Mouse (Mus musculus): Measurements from ENCODE around the gene Nop9. TPM values are rescaled to one million over a fixed set of nuclear protein-coding genes. Genes with fewer than 3 reads are reported as not detected.

Gene Nop9
- total RNA-seq, 2 experiments from 2014 or later, result 12.1 to 13.9 TPM

DNA sequence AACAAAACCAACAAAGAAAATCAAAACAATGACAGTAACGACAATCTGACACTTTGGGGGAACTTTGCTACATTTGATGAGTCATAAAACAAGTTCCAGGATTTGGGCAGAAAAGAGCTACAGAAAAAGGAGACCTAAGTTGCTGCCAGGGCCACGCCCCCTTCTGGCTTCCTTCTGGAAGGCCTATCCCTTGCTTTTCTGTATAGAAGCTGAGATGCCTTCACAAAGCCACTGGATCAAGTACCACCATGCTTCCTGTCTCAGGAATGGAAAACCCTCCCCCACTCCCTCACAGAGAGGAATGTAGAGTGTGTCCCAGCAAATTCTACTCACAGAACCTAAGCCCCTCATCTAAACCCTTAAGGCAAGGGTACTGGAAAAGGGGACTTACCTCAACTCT lies 48.5 kb downstream of the Nop9 start:
- intact Hi-C loops (cut with DNase I; ENCODE audit: low total_unique reads), result no loop called here
- DNase-seq, result no peak

DNA sequence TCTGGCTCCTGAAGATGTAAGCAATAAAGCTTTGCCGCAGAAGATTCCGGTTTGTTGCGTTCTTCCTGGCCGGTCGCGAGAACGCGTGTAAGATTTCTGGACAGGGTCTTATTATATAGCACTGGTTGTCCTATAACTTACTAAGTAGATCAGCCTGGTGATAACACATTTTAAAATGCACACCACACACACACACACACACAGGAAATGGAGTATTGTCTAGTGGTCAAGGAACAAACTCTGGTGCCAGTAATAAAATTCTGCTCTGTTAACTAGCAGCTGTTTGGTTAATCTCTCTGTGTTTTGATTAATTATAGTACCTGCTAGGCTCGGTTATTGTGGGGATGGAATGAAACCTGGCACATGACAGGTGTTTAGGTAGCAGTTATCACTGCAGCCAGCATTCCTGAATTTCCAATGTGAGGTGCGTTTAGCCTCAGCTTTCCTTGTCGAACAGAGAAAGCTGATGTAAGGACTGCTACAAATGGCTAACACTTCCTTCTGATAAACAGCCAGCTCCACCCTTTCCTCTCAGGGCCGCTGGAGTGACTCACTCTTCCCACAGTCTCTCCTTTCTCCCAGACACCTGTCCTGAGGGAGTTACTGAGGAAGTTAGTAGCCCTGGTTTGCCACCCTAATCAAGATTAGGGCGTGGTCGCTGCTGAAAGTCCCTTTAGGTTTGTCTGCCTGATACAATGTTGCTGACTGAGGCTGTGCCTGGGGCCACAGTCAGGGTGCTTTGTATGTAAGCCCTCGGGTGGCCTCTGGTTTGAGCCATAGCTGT lies 50.1 kb downstream of the Nop9 start:
- intact Hi-C loops (cut with DNase I; ENCODE audit: low total_unique reads), result no loop called here
- no peak for DNase-seq

Other genes with a start within 250 kb of the Nop9 start
- gene Cpne6, start 235.2 kb upstream of the Nop9 start, total RNA-seq (2021), result under 1 TPM in 1 of 2 experiments, not detected in 1; 0.16 TPM
- not detected for gene Nrl, start 220.7 kb upstream of the Nop9 start, total RNA-seq (2021)
- gene Pck2, start 205.4 kb upstream of the Nop9 start, total RNA-seq (2021), result 10 to 100 TPM; 11.5 to 13.8 TPM
- 10 to 100 TPM; 76.5 to 87.8 TPM for gene Dcaf11, start 185.7 kb upstream of the Nop9 start, total RNA-seq (2021)
- gene A730061H03Rik, start 185.3 kb upstream of the Nop9 start, total RNA-seq (2021), result not detected
- gene Fitm1, start 170.1 kb upstream of the Nop9 start, total RNA-seq (2021), result 100 to 1,000 TPM; 415 to 455 TPM
- gene Psme1, start 167.6 kb upstream of the Nop9 start, total RNA-seq (2021), result 10 to 100 TPM; 48.3 to 49.7 TPM
- 10 to 100 TPM; 38.6 to 39.4 TPM for gene Emc9, start 160.4 kb upstream of the Nop9 start, total RNA-seq (2021)
- 10 to 100 TPM; 57.5 to 63.2 TPM for gene Psme2, start 154.6 kb upstream of the Nop9 start, total RNA-seq (2021)
- gene Rnf31, start 154.0 kb upstream of the Nop9 start, total RNA-seq (2021), result 10 to 100 TPM in 1 of 2 experiments, 1 to 10 TPM in 1; 9.4 to 11.7 TPM
- gene Irf9, start 142.1 kb upstream of the Nop9 start, total RNA-seq (2021), result 1 to 10 TPM; 3.9 to 4.8 TPM
- under 1 TPM; 0.53 to 0.72 TPM for gene Rec8, start 127.7 kb upstream of the Nop9 start, total RNA-seq (2021)
- gene Ipo4, start 109.7 kb upstream of the Nop9 start, total RNA-seq (2021), result 10 to 100 TPM; 52.5 to 62.0 TPM
- gene Gm49378, start 107.8 kb upstream of the Nop9 start, total RNA-seq (2021), result under 1 TPM; 0.27 to 0.96 TPM
- gene Tm9sf1, start 101.9 kb upstream of the Nop9 start, total RNA-seq (2021), result 10 to 100 TPM; 21.5 TPM
- gene Tssk4, start 95.5 kb upstream of the Nop9 start, total RNA-seq (2021), result under 1 TPM; 0.12 to 0.49 TPM
- 10 to 100 TPM; 17.8 to 19.7 TPM for gene Mdp1, start 85.2 kb upstream of the Nop9 start, total RNA-seq (2021)
- gene Gmpr2, start 73.8 kb upstream of the Nop9 start, total RNA-seq (2021), result 1 to 10 TPM; 4.0 to 4.3 TPM
- 100 to 1,000 TPM; 200 to 201 TPM for gene Nedd8, start 73.6 kb upstream of the Nop9 start, total RNA-seq (2021)
- gene Tinf2, start 63.9 kb upstream of the Nop9 start, total RNA-seq (2021), result 10 to 100 TPM; 10.3 to 11.2 TPM
- under 1 TPM; 0.16 to 0.35 TPM for gene Tgm1, start 31.8 kb upstream of the Nop9 start, total RNA-seq (2021)
- gene Rabggta, start 23.4 kb upstream of the Nop9 start, total RNA-seq (2021), result 1 to 10 TPM; 8.2 to 9.3 TPM
- 10 to 100 TPM; 28.5 to 30.2 TPM for gene Dhrs1, start within 50 bp of the Nop9 start, total RNA-seq (2021)
- not detected for gene Cideb, start 12.8 kb downstream of the Nop9 start, total RNA-seq (2021)
- gene Ltb4r2, start 15.7 kb downstream of the Nop9 start, total RNA-seq (2021), result under 1 TPM in 1 of 2 experiments, not detected in 1; 0.12 TPM
- under 1 TPM; 0.22 to 0.39 TPM for gene Ltb4r1, start 20.3 kb downstream of the Nop9 start, total RNA-seq (2021)
- 1 to 10 TPM; 7.1 to 8.6 TPM for gene Adcy4, start 38.4 kb downstream of the Nop9 start, total RNA-seq (2021)
- gene Ripk3, start 43.2 kb downstream of the Nop9 start, total RNA-seq (2021), result 1 to 10 TPM; 2.4 to 2.6 TPM
- 1 to 10 TPM; 7.4 to 7.5 TPM for gene Nfatc4, start 77.5 kb downstream of the Nop9 start, total RNA-seq (2021)
- gene Nynrin, start 108.3 kb downstream of the Nop9 start, total RNA-seq (2021), result 1 to 10 TPM; 7.2 to 7.5 TPM
- gene Cbln3, start 138.7 kb downstream of the Nop9 start, total RNA-seq (2021), result under 1 TPM; 0.11 to 0.12 TPM
- 1 to 10 TPM; 7.1 to 8.2 TPM for gene Khnyn, start 139.3 kb downstream of the Nop9 start, total RNA-seq (2021)
- 10 to 100 TPM; 82.6 to 85.7 TPM for gene Sdr39u1, start 154.6 kb downstream of the Nop9 start, total RNA-seq (2021)
- gene Cma1, start 199.0 kb downstream of the Nop9 start, total RNA-seq (2021), result 1 to 10 TPM; 7.6 to 9.9 TPM
- under 1 TPM in 1 of 2 experiments, not detected in 1; 0.57 TPM for gene Cma2, start 205.3 kb downstream of the Nop9 start, total RNA-seq (2021)

Data from gastrocnemius, postnatal 14 days (tissue).